Mouse (Mus musculus): ENCODE measurements at regions not wholly inside any gene's neighbourhood (a gene's known extent, or its start where the extent isn't known, plus 50 kb on each side); places are given as distances from the start of the nearest gene placed in this dataset.

GRCm38 (mm10) chr13:83951808-83952207 lies 270.3 kb upstream of the Tmem161b start:
- no peak for TF ChIP-seq CTCF (IDR thresholded peaks at IDR 0.05; ENCODE audit: extremely low read depth, insufficient read depth, insufficient read length, insufficient replicate concordance)
- no peak for TF ChIP-seq POLR2A (IDR thresholded peaks at IDR 0.05; ENCODE audit: low read depth, low read length)
